Mouse (Mus musculus) ovary, adult 18-20 months (tissue): ENCODE data around the gene Cltb.

Experiments
- DNase-seq: peaks from one replicate; pipeline ENCODE4 v3.0.0; 2022; ENCODE audit warnings: low spot score, mixed read lengths

Cltb gene

GRCm38 (mm10) chr13:54564232-54565200 is 46.6 kb downstream of the Cltb start:
- DNase-seq, result no peak

- DNase-seq, result no peak
Observed at GRCm38 (mm10) chr13:54562562-54562961, 48.6 kb downstream of the Cltb start.

- no peak for DNase-seq
Observed at GRCm38 (mm10) chr13:54560608-54561007, 50.5 kb downstream of the Cltb start.

- no peak for DNase-seq
Observed at GRCm38 (mm10) chr13:54559656-54560055, 51.5 kb downstream of the Cltb start.

DNA sequence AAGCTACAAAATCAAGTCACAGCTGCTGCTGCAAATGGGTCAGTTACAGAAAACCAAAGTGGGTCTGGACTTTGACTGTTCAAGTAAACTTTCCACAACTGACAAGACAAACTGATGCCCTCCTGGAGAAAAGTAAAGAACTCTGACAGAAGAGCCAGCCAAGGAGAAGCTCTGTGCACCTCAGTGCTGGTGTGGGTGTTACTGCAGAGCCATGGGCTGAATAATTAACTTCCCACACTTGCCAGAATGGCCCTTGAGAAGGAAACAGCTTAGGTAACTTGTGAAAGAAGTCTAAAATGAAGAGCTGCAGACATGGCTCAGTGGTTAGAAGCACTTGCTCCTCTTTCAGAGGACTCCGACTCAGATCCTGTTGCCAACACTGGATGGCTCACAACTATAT is 53.5 kb downstream of the Cltb start:
- no peak for DNase-seq

GRCm38 (mm10) chr13:54556796-54557195 is 54.3 kb downstream of the Cltb start:
- no peak for DNase-seq

GRCm38 (mm10) chr13:54556176-54556575 is 55.0 kb downstream of the Cltb start:
- DNase-seq, result no peak

GRCm38 (mm10) chr13:54548036-54548435 is 63.1 kb downstream of the Cltb start:
- DNase-seq, result no peak
